Comparison of ENCODE assay signal across 9 mouse cellular contexts in the genomic region with DNA sequence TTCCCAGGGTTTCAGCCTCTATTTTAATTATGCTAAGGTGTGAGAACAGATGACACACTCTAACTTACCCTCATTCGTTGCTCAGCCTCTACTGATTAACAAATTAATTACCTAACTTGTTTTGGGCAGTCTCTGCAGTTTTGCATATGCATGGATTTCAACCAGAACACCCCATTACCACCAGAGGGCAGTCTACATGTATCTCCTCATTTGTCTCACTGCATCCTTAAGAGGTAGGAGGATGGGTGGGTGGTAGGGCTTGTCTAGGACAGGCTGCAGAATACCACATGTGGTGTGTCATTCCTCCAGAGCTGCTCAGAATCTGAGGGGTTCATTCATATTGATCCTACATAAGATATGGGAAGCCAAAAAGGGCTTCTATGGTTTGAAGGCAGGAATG. TPM values are rescaled to one million over a fixed set of nuclear protein-coding genes. Genes with fewer than 3 reads are reported as not detected.
DNase-seq lines count a peak whose midpoint lies in the region; ATAC-seq and TF ChIP-seq lines count a peak whose summit lies in the region.
"Had no signal": no experiment of that assay in that cellular context is flagged by ENCODE, and none has a peak within 500 bp of the region (broad histone marks: within the 10 kb centered on the region; RNA-seq: fewer than 3 reads in every experiment).

No protein-coding gene starts in this region.

- no peaks in the 10 kb centered on the region for H3K27me3 ChIP-seq in heart, postnatal 0 days (ENCODE audit: control insufficient read depth, insufficient read depth, low read length)
- H3K27me3 ChIP-seq: megakaryocyte, embryonic 14.5 days had no signal

- peak; percentile 17 to 79 for DNase-seq in adrenal gland, adult (ENCODE audit: inconsistent age in 2 of 2, low spot score in 1 of 2)
- no peak for DNase-seq in adrenal gland, postnatal 25 days
- DNase-seq in left cerebral cortex, adult 11 months (ENCODE audit: low spot score): peak; percentile 21
- DNase-seq in left cerebral cortex, postnatal 36 days (ENCODE audit: low spot score in 2 of 2): no peak
- peak; percentile 75 for DNase-seq in ZHBTc4 (ENCODE audit: low read depth, low spot score)
- DNase-seq in heart, postnatal 0 days (ENCODE audit: low spot score): peak; percentile 40
- no peak for DNase-seq in frontal cortex, postnatal 25 days (ENCODE audit: low spot score in 2 of 2)

- H3K9ac ChIP-seq in heart, postnatal 0 days (replicated peaks; ENCODE audit: low read depth, low read length): no peak overlapping the region

- H3K4me3 ChIP-seq in heart, postnatal 0 days (ENCODE audit: low read depth, low read length): no peak overlapping the region
- H3K4me3 ChIP-seq: megakaryocyte, embryonic 14.5 days had no signal

- TF ChIP-seq EP300 in heart, postnatal 0 days (IDR thresholded peaks at IDR 0.05; ENCODE audit: low read depth): no peak

- H3K36me3 ChIP-seq in heart, postnatal 0 days (replicated peaks; ENCODE audit: control insufficient read depth, insufficient read depth, low read length): peaks cover 19% of the 10 kb centered on the region; the same call in 1 of the 2 replicates

- peak; percentile 67 for TF ChIP-seq CTCF in heart, postnatal 0 days (IDR thresholded peaks at IDR 0.05; ENCODE audit: low read depth)

- H3K27ac ChIP-seq in heart, postnatal 0 days (ENCODE audit: low read depth): no peak overlapping the region

- no peak overlapping the region for H3K4me2 ChIP-seq in heart, postnatal 0 days (ENCODE audit: low read depth, low read length)

- no peaks in the 10 kb centered on the region for H3K9me3 ChIP-seq in heart, postnatal 0 days (replicated peaks; ENCODE audit: control insufficient read depth, low read length)
- H3K9me3 ChIP-seq: megakaryocyte, embryonic 14.5 days had no signal

- WGBS in heart, postnatal 0 days: 22% methylated on average over 1 of the region's 1 CpGs

- intact Hi-C loops in left cerebral cortex, postnatal 36 days (cut with DNase I): no loop called here

- ATAC-seq in heart, postnatal 0 days (ENCODE audit: insufficient read depth, low read depth): no peak; the same call in 1 of the 2 replicates
- ATAC-seq in megakaryocyte-erythroid progenitor cell, adult 5-6 weeks (replicated peaks; ENCODE audit: low FRiP score, low TSS enrichment, poor library complexity, severe bottlenecking): peak; percentile 86

- H3K4me1 ChIP-seq in heart, postnatal 0 days (ENCODE audit: control insufficient read depth, insufficient read depth): no peaks in the 10 kb centered on the region
- H3K4me1 ChIP-seq: megakaryocyte, embryonic 14.5 days had no signal

RNA-seq across cellular contexts. Expression of gene Parp14, which starts 31.7 kb away (rescaled TPM):
- 12.9 and 18.6 TPM in 2 replicates for total RNA-seq in adrenal gland, postnatal 25 days (2021)
- 1 to 10 TPM; 1.0 to 1.4 TPM for total RNA-seq in left cerebral cortex, postnatal 36 days (2021)
- total RNA-seq in heart, postnatal 0 days (2014; rRNA removed; ENCODE audit: low replicate concordance): 2.9 and 3.5 TPM in 2 replicates
- 1.1 and 1.4 TPM in 2 replicates for polyA plus RNA-seq in heart, postnatal 0 days (2015; fragmentation: Nextera tagmentation; extraction: Ambion mirVana)
- total RNA-seq in megakaryocyte-erythroid progenitor cell, adult 5-6 weeks (2014; fragmentation: Nextera tagmentation): 8.3 and 9.3 TPM in 2 replicates
- total RNA-seq in megakaryocyte-erythroid progenitor cell, adult 5-6 weeks (2017): 8.4 and 13.8 TPM in 2 replicates

Comparison
In these comparisons a context has a peak if more than half of its experiments do, and no peak if none do; other contexts are left out.
1. DNase-seq: peak in adrenal gland, adult (2 of 2), left cerebral cortex, adult 11 months (single experiment), ZHBTc4 (single experiment) and heart, postnatal 0 days (single experiment); none in adrenal gland, postnatal 25 days (single experiment), left cerebral cortex, postnatal 36 days (0 of 2) and frontal cortex, postnatal 25 days (0 of 2).